24 mouse cellular contexts compared by ENCODE assay signal in genomic region chr7:96397940-96398339, GRCm38 (mm10).
DNase-seq lines count a peak whose midpoint lies in the region; ATAC-seq lines count a peak whose summit lies in the region.
"Had no signal": no experiment of that assay in that cellular context is flagged by ENCODE, and none has a peak within 500 bp of the region (broad histone marks: within the 10 kb centered on the region; RNA-seq: fewer than 3 reads in every experiment).

No protein-coding gene starts in this region.

- no peak overlapping the region for H3K27ac ChIP-seq in hindbrain, embryonic 16.5 days (ENCODE audit: low read depth, low read length)
- H3K27ac ChIP-seq in hindbrain, embryonic 10.5 days = no peak overlapping the region
- no peak overlapping the region for H3K27ac ChIP-seq in neural tube, embryonic 15.5 days (replicated peaks)
- H3K27ac ChIP-seq: embryonic facial prominence, embryonic 13.5 days; heart, embryonic 15.5 days; left cerebral cortex, adult 2 months; midbrain, embryonic 13.5 days had no signal

- 23% methylated on average over 1 of the region's 1 CpGs for WGBS in hindbrain, embryonic 16.5 days
- WGBS in hindbrain, embryonic 10.5 days = 57% methylated on average over 1 of the region's 1 CpGs
- 39% methylated on average over 1 of the region's 1 CpGs for WGBS in neural tube, embryonic 15.5 days

- H3K4me1 ChIP-seq in hindbrain, embryonic 16.5 days (ENCODE audit: control insufficient read depth, insufficient read depth, low read depth, low read length) = peaks cover 6% of the 10 kb centered on the region; the same call in 1 of the 2 replicates
- peaks cover 24% of the 10 kb centered on the region for H3K4me1 ChIP-seq in hindbrain, embryonic 10.5 days (replicated peaks)
- 0 out of 2 replicates have a peak, but pooled peaks cover 2% of the 10 kb centered on the region for H3K4me1 ChIP-seq in neural tube, embryonic 15.5 days

- DNase-seq in cerebellum, postnatal 14 days = peak; percentile 30 to 39
- no peak for DNase-seq in cerebellum, postnatal 36 days
- DNase-seq in hindbrain, embryonic 10.5 days (ENCODE audit: low spot score) = no peak
- no peak for DNase-seq in neural tube, embryonic 10.5 days (ENCODE audit: extremely low spot score, low spot score)
- DNase-seq in layer of hippocampus, postnatal 10 days (ENCODE audit: low spot score in 2 of 2) = peak; percentile 30 to 52
- DNase-seq in spleen, postnatal 14 days (ENCODE audit: low spot score in 2 of 2) = no peak
- DNase-seq: adrenal gland, postnatal 36 days; B cell, adult 2 months; gastrocnemius, postnatal 36 days; heart, postnatal 4 days; kidney, postnatal 4 days; lung, adult 18-20 months; lung, postnatal 14 days; retina, postnatal 1 day; thymus, postnatal 25 days had no signal

- no peak overlapping the region for H3K4me2 ChIP-seq in hindbrain, embryonic 16.5 days (ENCODE audit: low read length)
- no peak overlapping the region for H3K4me2 ChIP-seq in neural tube, embryonic 15.5 days
- H3K4me2 ChIP-seq: embryonic facial prominence, embryonic 13.5 days; heart, embryonic 15.5 days; liver, embryonic 11.5 days; midbrain, embryonic 13.5 days had no signal

- no peaks in the 10 kb centered on the region for H3K9me3 ChIP-seq in hindbrain, embryonic 16.5 days (ENCODE audit: control insufficient read depth, low read length)
- no peaks in the 10 kb centered on the region for H3K9me3 ChIP-seq in hindbrain, embryonic 10.5 days
- H3K9me3 ChIP-seq in neural tube, embryonic 15.5 days (replicated peaks) = no peaks in the 10 kb centered on the region
- H3K9me3 ChIP-seq: embryonic facial prominence, embryonic 13.5 days; heart, embryonic 15.5 days; midbrain, embryonic 13.5 days had no signal

- no peak overlapping the region for H3K4me3 ChIP-seq in hindbrain, embryonic 16.5 days (ENCODE audit: low read length)
- H3K4me3 ChIP-seq in hindbrain, embryonic 10.5 days = no peak overlapping the region
- no peak overlapping the region for H3K4me3 ChIP-seq in neural tube, embryonic 15.5 days (replicated peaks)
- H3K4me3 ChIP-seq: embryonic facial prominence, embryonic 13.5 days; heart, embryonic 15.5 days; left cerebral cortex, adult 2 months; midbrain, embryonic 13.5 days; myocyte had no signal

- H3K27me3 ChIP-seq in hindbrain, embryonic 16.5 days (replicated peaks; ENCODE audit: control insufficient read depth, insufficient read depth, low read length) = no peaks in the 10 kb centered on the region
- no peaks in the 10 kb centered on the region for H3K27me3 ChIP-seq in hindbrain, embryonic 10.5 days (ENCODE audit: insufficient read depth, poor library complexity, severe bottlenecking)
- H3K27me3 ChIP-seq in neural tube, embryonic 15.5 days (replicated peaks) = no peaks in the 10 kb centered on the region
- H3K27me3 ChIP-seq: embryonic facial prominence, embryonic 13.5 days; heart, embryonic 15.5 days had no signal

- H3K36me3 ChIP-seq in hindbrain, embryonic 16.5 days (ENCODE audit: control insufficient read depth, insufficient read depth, low read length) = no peaks in the 10 kb centered on the region
- no peaks in the 10 kb centered on the region for H3K36me3 ChIP-seq in hindbrain, embryonic 10.5 days
- H3K36me3 ChIP-seq in neural tube, embryonic 15.5 days = no peaks in the 10 kb centered on the region
- H3K36me3 ChIP-seq: embryonic facial prominence, embryonic 13.5 days; heart, embryonic 15.5 days; midbrain, embryonic 13.5 days had no signal

- peak; percentile 75 for ATAC-seq in hindbrain, embryonic 16.5 days
- peak; percentile 43; the same call in 1 of the 2 replicates for ATAC-seq in neural tube, embryonic 15.5 days (ENCODE audit: low FRiP score)
- ATAC-seq: intestine, embryonic 16.5 days; midbrain, embryonic 13.5 days had no signal

- no peak overlapping the region for H3K9ac ChIP-seq in hindbrain, embryonic 16.5 days (ENCODE audit: low read depth, low read length)
- H3K9ac ChIP-seq in neural tube, embryonic 15.5 days (replicated peaks) = no peak overlapping the region
- H3K9ac ChIP-seq: embryonic facial prominence, embryonic 13.5 days; heart, embryonic 15.5 days; midbrain, embryonic 13.5 days had no signal

Comparison
In these comparisons a context has a peak if more than half of its experiments do, and no peak if none do; other contexts are left out.
1. DNase-seq: peak in cerebellum, postnatal 14 days (2 of 2) and layer of hippocampus, postnatal 10 days (2 of 2); none in cerebellum, postnatal 36 days (0 of 2), hindbrain, embryonic 10.5 days (single experiment), neural tube, embryonic 10.5 days (single experiment) and spleen, postnatal 14 days (0 of 2).